Mouse (Mus musculus) cerebellum, adult (tissue): ENCODE data around the gene Evl.

Experiments
- ATAC-seq: cut with Nextera tagmentation; 2 replicates; pipeline ENCODE4 v1.9.2; 2017; ENCODE audit warnings: mild to moderate bottlenecking, moderate library complexity, mixed read lengths; ENCODE audit not compliant: insufficient number of reproducible peaks, low FRiP score, low TSS enrichment

The Evl gene

DNA sequence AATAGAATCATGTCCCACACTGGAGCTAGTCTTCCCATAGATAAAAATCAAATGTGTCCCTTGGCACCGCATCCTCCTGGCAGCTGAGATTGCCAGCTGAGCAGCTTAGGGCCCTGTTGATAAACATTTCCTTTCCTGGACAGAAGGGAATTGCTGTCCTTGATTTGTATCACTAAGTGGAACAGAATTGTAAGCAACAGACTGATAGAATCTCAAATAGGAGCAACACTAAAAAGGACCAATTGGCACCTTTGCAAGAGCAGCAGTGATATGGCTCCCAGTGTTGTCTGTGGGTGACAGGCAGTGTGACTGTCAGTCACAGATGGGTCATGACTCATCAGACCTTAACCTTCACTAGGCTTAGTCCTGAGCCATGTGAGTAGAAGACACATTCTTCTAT lies 29.3 kb downstream of the Evl start:
- ATAC-seq, result peak; percentile 40; the same call in 1 of the 2 replicates

DNA sequence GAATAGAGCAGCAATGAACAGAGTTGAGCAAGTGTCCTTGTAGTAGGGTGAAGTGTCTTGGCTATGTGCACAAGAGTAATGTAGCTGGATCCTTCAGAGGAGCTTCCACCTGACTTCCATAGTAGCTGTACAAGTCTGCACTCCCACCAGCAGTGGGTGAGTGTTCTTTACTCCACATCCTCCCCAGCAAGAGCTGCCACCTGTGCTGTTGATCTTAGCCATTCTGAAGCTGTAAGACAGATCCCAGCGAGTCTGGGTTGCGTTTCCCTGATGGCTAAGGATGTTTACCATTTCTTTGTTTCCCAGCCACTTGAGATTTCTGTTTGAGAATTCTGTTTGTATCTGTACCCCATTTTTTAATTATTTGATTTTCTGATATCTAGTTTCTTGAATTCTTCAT lies 35.6 kb downstream of the Evl start:
- no peak for ATAC-seq

DNA sequence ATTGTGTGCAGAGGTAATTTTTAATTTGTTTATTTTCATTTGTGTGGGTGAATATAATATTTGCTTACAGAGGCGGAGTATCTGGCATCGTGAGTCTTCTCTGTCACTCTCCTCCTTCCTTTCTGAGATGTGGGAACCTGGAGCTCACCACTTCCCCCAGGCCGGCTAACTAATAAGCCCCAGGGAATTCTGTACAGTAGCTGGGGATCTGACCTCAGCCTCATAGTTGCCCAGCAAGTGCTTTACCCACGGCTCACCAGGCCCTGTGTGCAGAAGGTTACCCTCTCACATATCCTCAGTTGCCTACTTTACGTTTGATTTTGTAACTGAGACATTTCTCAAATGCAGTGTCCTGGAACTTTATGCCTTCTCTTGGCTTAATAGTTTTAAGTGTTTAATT lies 37.1 kb downstream of the Evl start:
- no peak for ATAC-seq

DNA sequence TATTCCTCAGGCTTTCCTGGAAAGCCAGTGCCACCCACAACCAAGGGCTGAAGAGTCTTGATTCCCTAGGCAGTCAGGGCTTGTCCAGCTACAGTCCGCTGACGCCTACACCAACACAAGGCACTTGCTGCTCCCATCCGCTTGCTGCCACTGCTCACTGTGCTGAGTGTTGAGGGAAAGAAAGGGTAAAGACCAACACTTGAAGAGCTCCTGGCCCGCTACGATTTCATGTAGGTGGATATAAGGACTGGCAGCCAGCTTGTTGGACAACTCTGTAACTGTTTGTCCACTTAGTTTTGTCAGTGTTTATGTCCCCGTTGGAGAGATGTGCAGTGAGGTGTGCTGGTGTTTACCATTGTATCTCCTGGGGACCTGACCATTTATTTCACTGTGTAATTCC lies 38.3 kb downstream of the Evl start:
- ATAC-seq, result no peak

DNA sequence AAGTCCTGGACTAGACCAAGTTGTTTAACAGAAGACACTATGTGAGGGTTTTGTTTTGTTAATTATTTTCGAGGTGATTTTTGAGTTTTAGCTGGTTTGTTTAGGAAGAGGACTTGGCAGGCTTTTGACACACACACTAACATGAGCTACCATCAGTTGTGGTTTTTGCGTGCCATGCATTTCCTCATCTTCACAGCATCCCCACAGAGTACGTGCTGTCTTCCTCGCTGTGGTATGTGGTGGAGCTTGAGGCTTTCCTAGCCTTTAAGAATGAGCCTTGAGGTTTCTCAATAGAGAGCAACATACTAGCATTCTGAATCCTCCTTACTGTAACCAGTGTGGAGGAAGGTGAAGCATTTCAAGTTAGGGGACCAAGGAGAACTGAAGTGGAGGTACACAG lies 46.3 kb downstream of the Evl start:
- ATAC-seq, result no peak

DNA sequence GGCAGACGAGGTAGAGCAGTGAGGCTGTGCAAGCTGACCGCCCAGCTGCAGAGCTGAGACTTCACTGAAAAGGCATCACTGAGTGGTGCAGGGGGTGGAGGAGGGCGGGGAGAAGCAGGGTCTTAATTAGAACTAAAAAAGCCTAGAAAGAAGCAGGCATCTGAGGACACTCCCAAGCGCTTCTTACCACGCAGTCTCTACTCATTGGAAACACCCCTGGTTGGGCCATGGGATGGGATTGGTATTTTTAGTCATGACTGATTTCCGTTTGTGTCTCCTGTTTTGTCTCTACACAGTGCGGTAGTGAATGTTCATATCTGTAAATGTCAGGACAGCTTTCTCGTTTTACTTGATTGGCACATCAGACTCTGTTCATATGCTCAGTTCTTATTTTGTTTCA lies 46.8 kb downstream of the Evl start:
- ATAC-seq, result no peak

DNA sequence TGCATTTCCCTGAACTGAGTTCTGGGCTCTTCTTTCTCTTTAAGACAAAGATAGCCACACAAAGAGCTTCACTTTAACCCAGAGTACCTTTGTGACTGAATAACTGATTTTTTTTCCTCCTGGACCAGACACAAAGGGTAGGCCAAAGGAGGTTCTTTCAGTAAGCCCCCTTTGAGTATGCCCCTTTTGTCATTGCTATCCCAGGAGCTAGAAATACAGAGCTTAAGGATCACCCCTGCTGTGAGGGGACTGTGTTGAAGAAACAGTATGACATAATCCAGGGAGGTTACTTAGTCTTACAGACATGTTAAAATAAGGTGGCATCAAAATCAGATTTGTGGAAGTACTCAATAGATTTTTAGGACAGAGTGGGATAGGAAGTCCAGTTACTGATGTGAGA lies 50.0 kb downstream of the Evl start:
- no peak for ATAC-seq

DNA sequence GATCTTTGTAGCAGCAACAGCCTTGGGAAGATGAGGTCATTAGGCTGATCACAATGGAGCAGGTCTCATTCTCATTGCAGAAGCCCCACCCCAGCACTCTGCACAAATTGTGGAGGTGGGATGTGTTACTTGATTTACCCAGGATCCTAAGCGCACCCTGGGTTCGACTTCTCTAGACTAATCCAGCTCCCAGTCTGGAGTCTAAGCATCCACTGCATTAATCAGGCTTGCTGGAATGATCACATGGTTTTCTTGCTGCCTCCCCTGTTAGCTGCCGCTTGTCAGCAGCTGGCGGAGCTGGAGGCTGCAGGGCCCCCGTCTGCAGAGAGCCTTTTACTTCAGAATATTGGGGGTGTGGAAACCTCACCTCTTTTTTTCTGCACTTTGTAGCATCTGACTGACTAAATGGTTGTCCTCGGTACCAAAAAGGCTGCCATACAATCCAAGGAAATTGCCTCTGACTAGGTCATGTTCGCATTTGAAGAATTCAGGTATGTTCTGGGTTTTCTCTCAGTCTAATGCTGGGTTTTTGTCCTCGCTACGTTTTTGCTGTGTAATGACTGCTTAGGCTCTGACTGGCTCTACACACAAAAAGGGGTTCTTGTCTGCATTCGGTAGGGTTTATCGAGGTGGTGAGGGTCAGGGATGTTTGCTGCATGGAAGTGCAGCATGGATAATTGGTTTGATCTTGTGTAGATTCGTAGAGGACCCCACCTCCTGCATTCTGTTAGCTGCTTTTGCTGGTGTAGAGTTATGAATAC lies 51.2 kb downstream of the Evl start:
- ATAC-seq, result no peak

DNA sequence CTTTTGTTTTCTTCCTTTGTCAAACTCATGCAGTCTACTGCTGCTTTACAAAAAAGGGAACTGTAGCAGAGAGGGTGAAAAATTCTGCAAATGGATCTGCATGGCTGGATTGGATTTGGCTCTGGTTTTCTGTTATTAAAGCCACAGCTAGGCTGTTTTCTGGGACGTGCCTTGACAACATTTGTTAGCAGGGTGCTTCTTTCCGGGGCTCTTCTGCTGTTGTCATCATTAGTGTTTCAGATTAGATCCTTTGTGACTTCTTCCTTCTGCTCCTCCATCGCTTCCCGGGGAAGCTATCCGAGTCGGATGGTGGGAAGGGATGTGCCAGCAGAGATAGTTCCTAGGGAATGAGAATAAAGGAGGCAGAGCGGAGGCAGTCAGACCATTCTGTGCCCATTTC lies 51.8 kb downstream of the Evl start:
- ATAC-seq, result no peak

DNA sequence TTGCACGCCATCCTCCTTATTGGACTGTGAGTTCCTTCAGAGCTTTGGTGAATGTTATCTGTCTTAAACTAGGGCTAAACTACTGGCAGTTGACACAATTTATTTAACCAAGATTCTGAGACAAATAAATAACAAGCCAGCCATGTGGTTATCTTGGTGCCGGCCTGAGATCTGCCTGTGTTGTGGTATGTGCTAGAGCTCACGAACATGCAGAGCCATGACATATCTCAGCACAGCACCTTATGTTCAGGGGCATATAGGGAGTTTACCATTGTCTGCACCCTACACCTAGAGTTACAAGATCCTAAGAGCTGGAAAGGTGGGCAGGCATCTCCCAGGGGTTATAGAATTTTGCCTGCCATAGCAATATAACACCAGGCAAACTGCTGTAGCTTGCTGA lies 54.9 kb downstream of the Evl start:
- ATAC-seq, result no peak

DNA sequence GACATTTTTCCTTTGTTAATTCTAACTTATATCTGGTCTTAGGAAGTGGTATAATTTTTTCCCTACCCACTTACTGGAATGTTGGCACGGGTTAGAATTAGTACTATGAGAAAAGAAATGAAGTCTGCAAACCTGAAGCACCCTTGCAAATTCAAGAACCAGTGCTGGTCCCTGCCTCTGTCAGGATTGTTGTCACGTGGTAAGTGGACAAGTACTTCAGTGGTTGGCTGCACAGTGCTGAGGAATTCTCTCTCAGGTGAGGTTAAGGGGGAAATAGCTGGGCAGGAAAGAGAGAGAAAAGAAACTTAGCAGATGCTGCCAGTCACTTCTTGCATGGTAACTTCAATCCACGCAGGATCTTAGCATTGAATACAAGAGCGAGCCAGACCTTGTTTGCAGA lies 55.7 kb downstream of the Evl start:
- no peak for ATAC-seq

DNA sequence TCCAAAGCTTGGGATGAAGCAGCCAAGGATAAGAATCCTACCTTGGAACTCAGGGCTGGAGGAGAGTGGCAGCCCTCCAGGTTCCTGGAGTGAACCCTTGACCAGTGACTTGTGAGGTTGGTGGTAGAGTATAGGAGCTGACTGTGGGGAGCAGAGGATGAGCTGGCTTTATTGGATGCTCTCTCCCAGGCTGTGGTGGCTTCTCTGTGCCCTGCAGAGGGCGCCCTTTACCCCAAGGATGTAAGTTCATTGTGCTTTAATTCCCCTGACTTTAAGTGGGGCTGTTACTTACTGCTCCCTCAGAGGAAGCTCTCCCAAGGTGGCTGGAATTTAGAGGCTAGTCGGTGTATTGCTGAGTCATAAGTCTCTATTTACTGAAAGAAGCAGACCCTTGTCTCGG lies 58.6 kb downstream of the Evl start:
- ATAC-seq, result peak; percentile 36

DNA sequence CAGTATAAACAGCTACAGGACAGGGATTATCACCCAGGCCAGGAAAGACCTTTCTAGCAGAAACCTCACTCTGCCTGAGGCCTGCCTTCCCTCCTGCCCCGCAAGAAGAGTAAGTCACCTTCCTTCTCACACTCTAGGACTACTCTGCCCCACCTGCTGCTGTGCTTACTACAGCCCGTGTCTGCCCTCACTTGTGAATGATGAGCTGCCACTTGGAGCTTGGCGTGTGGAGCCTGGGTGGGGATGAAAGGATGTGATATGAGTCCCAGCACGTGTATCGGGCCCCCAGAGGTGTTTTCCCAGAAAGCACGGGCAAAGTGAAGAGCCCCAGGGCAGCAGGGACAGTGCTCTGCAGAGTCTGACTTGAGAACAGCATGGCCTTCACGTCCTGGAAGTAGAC lies 63.0 kb downstream of the Evl start:
- ATAC-seq, result no peak

DNA sequence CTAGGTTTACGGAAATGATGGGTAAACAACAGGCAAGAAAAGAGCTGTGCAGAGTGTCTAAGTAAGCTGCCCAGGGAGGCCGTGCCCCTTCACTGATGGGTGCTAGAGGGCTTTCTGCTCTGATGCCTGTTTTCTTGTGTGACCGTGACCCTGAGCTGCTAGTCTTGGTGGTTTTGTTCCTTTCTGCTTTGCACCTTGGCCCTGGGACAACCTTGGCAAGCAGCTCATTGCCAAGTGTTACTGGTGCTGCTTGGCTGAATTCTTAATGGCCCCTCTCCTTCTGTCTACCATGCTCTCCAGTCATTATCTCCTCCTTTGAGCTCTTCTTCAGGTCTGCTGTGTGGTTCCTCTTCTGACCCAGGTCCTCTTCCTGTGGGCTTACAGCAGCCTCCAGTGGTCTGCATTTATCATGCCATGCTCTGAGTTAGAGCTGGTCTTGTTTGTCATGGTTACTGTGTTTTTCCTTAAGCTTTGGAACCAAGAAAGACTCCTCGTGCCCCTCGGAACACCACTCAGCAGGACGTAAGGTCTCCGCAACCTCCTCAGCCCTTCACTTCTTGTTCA lies 65.4 kb downstream of the Evl start:
- ATAC-seq, result 0 out of 2 replicates have a peak, but pooled peaks have one; percentile 26

DNA sequence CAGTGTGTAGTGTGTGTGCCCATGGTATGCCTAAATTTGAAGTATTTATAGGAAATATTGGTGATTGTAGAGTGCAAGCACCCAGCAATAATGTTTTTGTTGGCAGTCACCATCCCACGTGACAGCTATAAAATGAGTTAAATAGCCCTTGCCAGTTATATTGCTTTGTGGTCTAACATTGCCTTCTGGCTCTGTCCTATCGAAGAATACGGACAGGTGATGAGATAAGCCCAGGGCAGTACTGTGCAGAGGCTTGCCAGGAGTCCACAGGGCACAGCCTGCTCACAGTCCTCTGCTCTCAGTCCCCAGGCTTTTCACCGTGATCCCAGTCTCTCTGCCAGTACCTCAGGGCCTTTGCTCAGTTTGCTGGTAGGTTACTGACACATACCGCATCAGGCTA lies 67.9 kb downstream of the Evl start:
- ATAC-seq, result no peak

DNA sequence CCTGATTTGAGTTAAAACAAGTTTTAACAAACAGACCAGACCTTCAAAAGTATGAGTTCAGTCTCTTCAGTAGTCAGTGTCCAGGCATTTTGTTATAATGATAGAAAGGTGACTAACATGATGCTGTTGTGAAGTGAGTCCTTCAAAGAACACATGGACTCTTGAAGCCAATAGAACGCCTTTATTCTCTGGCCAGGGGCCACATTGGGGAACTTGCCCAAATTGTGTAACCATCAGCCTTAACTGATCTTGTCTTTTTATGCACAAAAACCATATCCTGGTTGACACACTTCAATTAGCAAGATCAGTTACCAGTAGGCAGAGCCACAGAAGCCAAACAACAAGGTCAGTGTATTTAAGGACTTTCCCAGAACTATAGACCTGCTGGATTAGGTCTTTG lies 75.0 kb downstream of the Evl start:
- ATAC-seq, result no peak

DNA sequence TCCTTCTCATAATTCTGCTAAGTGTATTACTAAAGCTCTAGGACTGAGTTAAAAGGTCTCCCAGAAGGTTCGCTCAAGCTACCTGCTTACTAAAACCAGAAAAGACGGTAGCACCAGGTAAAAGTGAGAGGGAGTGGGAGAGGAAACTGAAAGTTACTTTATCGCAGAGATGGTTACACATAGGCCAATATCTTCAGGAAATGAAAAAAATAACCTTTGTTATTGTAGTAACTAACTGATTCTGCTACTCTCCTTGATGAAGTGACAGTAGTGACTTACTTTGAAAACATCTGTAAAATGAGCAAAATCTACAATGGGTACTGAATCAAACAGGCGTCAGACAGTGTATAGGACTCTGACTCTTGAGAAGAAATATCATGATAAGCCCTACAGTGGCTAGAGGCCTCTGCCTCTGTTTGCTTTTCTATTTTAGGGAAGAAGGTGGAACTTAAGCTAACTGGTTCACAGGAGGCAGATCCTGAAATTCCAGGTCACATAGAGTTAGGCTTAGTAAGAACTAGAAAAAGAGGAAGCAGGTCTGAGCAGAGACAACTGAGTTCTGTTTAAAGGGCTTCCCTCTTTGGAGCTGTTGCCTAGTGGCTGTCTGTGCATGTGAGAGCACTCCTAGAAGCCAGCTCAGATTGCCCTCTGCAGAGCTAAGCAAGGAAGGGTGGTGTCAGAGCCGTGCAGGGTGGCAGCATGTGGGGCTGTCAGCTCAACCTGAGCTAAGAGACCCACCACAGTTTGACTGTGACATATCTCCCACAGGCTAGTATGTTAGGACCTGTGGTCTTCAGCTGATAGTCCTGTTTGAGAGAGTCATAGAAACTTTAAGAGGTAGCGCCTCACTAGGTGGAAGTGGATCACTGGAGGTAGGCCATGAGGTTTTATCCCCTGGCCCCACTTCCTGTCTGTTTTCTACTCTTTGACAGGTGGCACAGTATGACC lies 76.5 kb downstream of the Evl start:
- no peak for ATAC-seq

DNA sequence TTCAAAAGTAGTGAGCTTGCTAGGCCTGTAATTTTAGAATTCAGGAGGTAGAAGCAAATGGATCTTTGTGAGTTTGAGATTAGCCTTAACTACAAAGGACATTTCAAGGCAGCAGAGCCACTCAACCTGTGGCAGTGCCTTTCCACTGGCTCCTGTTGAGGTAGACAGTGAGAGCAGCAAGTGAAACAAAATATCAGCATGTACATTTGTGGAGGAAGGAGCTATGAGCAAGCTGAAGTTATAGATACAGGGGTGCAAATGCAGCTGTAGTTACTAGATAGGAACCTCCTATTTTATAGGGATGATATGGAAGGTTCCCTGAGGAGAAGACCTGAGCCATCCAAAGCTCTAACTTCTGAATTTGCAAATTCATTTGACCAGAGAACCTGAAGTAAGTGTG lies 78.0 kb downstream of the Evl start:
- no peak for ATAC-seq

DNA sequence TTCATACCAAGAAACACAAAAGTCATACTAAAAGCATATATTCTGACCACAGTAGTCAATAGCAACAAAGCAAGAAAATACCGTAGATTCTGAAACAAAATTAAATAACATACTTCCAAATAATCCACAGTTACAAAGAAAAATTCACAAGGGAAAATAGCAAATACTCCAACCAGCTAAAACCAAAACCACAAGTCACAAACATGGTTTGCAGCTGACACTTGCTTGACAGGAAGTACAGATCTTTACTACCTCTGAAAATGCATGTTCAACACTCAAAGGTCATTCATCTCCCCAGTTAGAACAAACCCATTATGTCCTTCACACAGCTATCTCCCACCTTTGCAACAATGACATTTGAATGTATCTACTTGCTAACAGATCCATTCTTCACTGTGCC lies 79.5 kb downstream of the Evl start:
- ATAC-seq, result no peak

DNA sequence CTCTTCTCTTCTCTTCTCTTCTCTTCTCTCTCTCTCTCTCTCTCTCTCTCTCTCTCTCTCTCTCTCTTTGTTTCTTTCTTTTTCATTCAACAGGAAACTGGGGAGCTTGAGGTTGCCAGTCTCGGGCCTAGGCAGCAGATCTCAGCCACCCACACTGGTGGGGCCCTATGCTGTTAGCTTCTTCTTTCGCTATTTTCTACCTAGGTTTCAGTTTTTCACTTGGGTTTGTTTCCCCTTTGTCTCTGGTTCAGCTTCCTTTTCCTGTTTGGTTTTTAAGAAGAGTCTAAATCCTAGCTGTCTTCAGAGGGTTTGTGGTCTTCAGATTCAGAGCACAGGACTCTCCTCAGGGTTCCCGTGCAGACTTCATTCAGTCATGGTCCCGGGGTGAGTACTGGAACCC lies 81.0 kb downstream of the Evl start:
- ATAC-seq, result no peak

DNA sequence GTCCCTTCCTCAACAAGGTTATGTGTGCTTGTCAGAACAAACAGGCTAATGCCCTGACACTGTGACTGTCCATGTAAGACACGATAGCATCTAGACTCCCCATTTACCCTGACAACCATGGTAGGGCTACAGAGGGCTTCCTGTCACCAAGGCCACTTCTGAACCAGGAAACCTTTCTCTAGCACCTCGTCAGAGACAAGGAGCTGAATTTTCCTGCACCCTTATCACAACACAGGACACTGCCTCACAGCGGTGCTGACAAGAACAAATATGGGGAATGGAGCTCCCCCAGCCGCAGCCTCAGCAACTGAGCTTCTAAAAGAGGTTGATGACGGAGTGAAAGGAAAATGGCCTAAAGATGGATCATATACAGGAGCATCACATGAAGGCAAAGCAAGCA lies 82.9 kb downstream of the Evl start:
- no peak for ATAC-seq
